Mouse (Mus musculus): Measurements from ENCODE around the gene Coq5. TPM values are rescaled to one million over a fixed set of nuclear protein-coding genes. Genes with fewer than 3 reads are reported as not detected.

Gene Coq5
- polyA plus RNA-seq (2012; rRNA removed) = 6.3 and 6.6 TPM in 2 replicates

- 2% methylated on average over 45 of the region's 45 CpGs for WGBS
- peaks cover 3% of the 10 kb centered on the region for H3K36me3 ChIP-seq (ENCODE audit: control insufficient read depth, insufficient read depth, low read length)
- no peaks in the 10 kb centered on the region for H3K27me3 ChIP-seq (ENCODE audit: control insufficient read depth, insufficient read depth, low read length)
- H3K27ac ChIP-seq (ENCODE audit: insufficient read depth, low read length) = peak within 1 kb of the TSS; percentile 73
- TF ChIP-seq POLR2A (IDR thresholded peaks at IDR 0.05; ENCODE audit: low read depth, low read length) = peak; percentile 62
- TF ChIP-seq CTCF (IDR thresholded peaks at IDR 0.05; ENCODE audit: extremely low read depth, insufficient read depth, insufficient read length, insufficient replicate concordance) = no peak
- H3K4me1 ChIP-seq (ENCODE audit: control insufficient read depth, insufficient read depth, insufficient read length) = peaks cover 2% of the 10 kb centered on the region
- peak within 1 kb of the TSS; percentile 100 for H3K4me3 ChIP-seq (ENCODE audit: extremely low read depth, insufficient read depth, insufficient read length)
- DNase-seq (ENCODE audit: low read depth in 1 of 2, low spot score in 2 of 2) = peak; percentile 57 to 82
These were observed at the start of gene Coq5 for GRCm38 (mm10) chr5:115279226-115280049. TSS of gene Coq5 (plus strand) at chr5:115279666.

GRCm38 (mm10) chr5:115230830-115231551, 48.5 kb upstream of the Coq5 start:
- Histone ChIP-seq H3K4me3 (ENCODE audit: extremely low read depth, insufficient read depth, insufficient read length) (no peak overlapping the region), H3K4me1 (ENCODE audit: control insufficient read depth, insufficient read depth, insufficient read length) (peaks cover 7% of the 10 kb centered on the region), H3K36me3 (ENCODE audit: control insufficient read depth, insufficient read depth, low read length) (no peaks in the 10 kb centered on the region), H3K27me3 (ENCODE audit: control insufficient read depth, insufficient read depth, low read length) (peaks cover 8% of the 10 kb centered on the region), H3K27ac (ENCODE audit: insufficient read depth, low read length) (no peak overlapping the region)
- TF ChIP-seq CTCF (IDR thresholded peaks at IDR 0.05; ENCODE audit: extremely low read depth, insufficient read depth, insufficient read length, insufficient replicate concordance) = no peak
- no peak for TF ChIP-seq POLR2A (IDR thresholded peaks at IDR 0.05; ENCODE audit: low read depth, low read length)
- no peak for DNase-seq (ENCODE audit: low read depth in 1 of 2, low spot score in 2 of 2)
- WGBS = 59% methylated on average over 15 of the region's 15 CpGs

- peaks cover 8% of the 10 kb centered on the region for H3K27me3 ChIP-seq (ENCODE audit: control insufficient read depth, insufficient read depth, low read length)
- H3K36me3 ChIP-seq (ENCODE audit: control insufficient read depth, insufficient read depth, low read length) = no peaks in the 10 kb centered on the region
- no peak overlapping the region for H3K4me3 ChIP-seq (ENCODE audit: extremely low read depth, insufficient read depth, insufficient read length)
- 23% methylated on average over 16 of the region's 16 CpGs for WGBS
- TF ChIP-seq CTCF (IDR thresholded peaks at IDR 0.05; ENCODE audit: extremely low read depth, insufficient read depth, insufficient read length, insufficient replicate concordance) (no peak), POLR2A (IDR thresholded peaks at IDR 0.05; ENCODE audit: low read depth, low read length) (no peak)
- no peak for DNase-seq (ENCODE audit: low read depth in 1 of 2, low spot score in 2 of 2)
- H3K4me1 ChIP-seq (ENCODE audit: control insufficient read depth, insufficient read depth, insufficient read length) = peaks cover 7% of the 10 kb centered on the region
- H3K27ac ChIP-seq (ENCODE audit: insufficient read depth, low read length) = no peak overlapping the region
These were observed 47.8 kb upstream of the Coq5 start for GRCm38 (mm10) chr5:115231552-115232120.

GRCm38 (mm10) chr5:115232516-115232915, 47.0 kb upstream of the Coq5 start:
- Histone ChIP-seq H3K27me3 (ENCODE audit: control insufficient read depth, insufficient read depth, low read length) (peaks cover 8% of the 10 kb centered on the region), H3K27ac (ENCODE audit: insufficient read depth, low read length) (no peak overlapping the region), H3K4me1 (ENCODE audit: control insufficient read depth, insufficient read depth, insufficient read length) (peaks cover 7% of the 10 kb centered on the region), H3K36me3 (ENCODE audit: control insufficient read depth, insufficient read depth, low read length) (no peaks in the 10 kb centered on the region), H3K4me3 (ENCODE audit: extremely low read depth, insufficient read depth, insufficient read length) (no peak overlapping the region)
- WGBS = 62% methylated on average over 6 of the region's 6 CpGs
- no peak for TF ChIP-seq CTCF (IDR thresholded peaks at IDR 0.05; ENCODE audit: extremely low read depth, insufficient read depth, insufficient read length, insufficient replicate concordance)
- no peak for TF ChIP-seq POLR2A (IDR thresholded peaks at IDR 0.05; ENCODE audit: low read depth, low read length)
- no peak for DNase-seq (ENCODE audit: low read depth in 1 of 2, low spot score in 2 of 2)

GRCm38 (mm10) chr5:115233031-115233780, 46.3 kb upstream of the Coq5 start:
- TF ChIP-seq CTCF (IDR thresholded peaks at IDR 0.05; ENCODE audit: extremely low read depth, insufficient read depth, insufficient read length, insufficient replicate concordance) (no peak), POLR2A (IDR thresholded peaks at IDR 0.05; ENCODE audit: low read depth, low read length) (no peak)
- WGBS = 91% methylated on average over 14 of the region's 14 CpGs
- peaks cover 8% of the 10 kb centered on the region for H3K27me3 ChIP-seq (ENCODE audit: control insufficient read depth, insufficient read depth, low read length)
- peaks cover 7% of the 10 kb centered on the region for H3K4me1 ChIP-seq (ENCODE audit: control insufficient read depth, insufficient read depth, insufficient read length)
- no peak overlapping the region for H3K4me3 ChIP-seq (ENCODE audit: extremely low read depth, insufficient read depth, insufficient read length)
- no peak for DNase-seq (ENCODE audit: low read depth in 1 of 2, low spot score in 2 of 2)
- H3K27ac ChIP-seq (ENCODE audit: insufficient read depth, low read length) = no peak overlapping the region
- no peaks in the 10 kb centered on the region for H3K36me3 ChIP-seq (ENCODE audit: control insufficient read depth, insufficient read depth, low read length)

- H3K4me1 ChIP-seq (ENCODE audit: control insufficient read depth, insufficient read depth, insufficient read length) = peaks cover 10% of the 10 kb centered on the region
- no peak for DNase-seq (ENCODE audit: low read depth in 1 of 2, low spot score in 2 of 2)
- H3K36me3 ChIP-seq (ENCODE audit: control insufficient read depth, insufficient read depth, low read length) = no peaks in the 10 kb centered on the region
- no peak overlapping the region for H3K27ac ChIP-seq (ENCODE audit: insufficient read depth, low read length)
- peaks cover 8% of the 10 kb centered on the region for H3K27me3 ChIP-seq (ENCODE audit: control insufficient read depth, insufficient read depth, low read length)
- H3K4me3 ChIP-seq (ENCODE audit: extremely low read depth, insufficient read depth, insufficient read length) = no peak overlapping the region
- no peak for TF ChIP-seq POLR2A (IDR thresholded peaks at IDR 0.05; ENCODE audit: low read depth, low read length)
- no peak for TF ChIP-seq CTCF (IDR thresholded peaks at IDR 0.05; ENCODE audit: extremely low read depth, insufficient read depth, insufficient read length, insufficient replicate concordance)
- WGBS = 96% methylated on average over 6 of the region's 6 CpGs
These were observed 44.9 kb upstream of the Coq5 start for GRCm38 (mm10) chr5:115234519-115234918.
